Mouse (Mus musculus) heart, adult 8-10 months (tissue): Measurements from ENCODE around the gene Sytl2. TPM values are rescaled to one million over a fixed set of nuclear protein-coding genes. Genes with fewer than 3 reads are reported as not detected.

Experiments
- DNase-seq: peaks from one replicate; pipeline ENCODE4 v3.0.0; 2022; ENCODE audit warnings: low spot score
- total RNA-seq, 4 experiments: library from RNA; stranded (reverse); gene quantifications; 2 replicates each; pipeline ENCODE4 v1.2.4; 2022

Sytl2 gene
- 1 to 10 TPM; 1.6 to 2.8 (median 2.2) TPM for total RNA-seq

GRCm38 (mm10) chr7:90301942-90302646, at the start of gene Sytl2:
Gene Sytl2, plus strand, starts transcription at chr7:90302252.
- no peak for DNase-seq

- DNase-seq, result no peak
Observed at GRCm38 (mm10) chr7:90252946-90253345, 49.1 kb upstream of the Sytl2 start.

- peak; percentile 34 for DNase-seq
Observed at GRCm38 (mm10) chr7:90258701-90259100, 43.4 kb upstream of the Sytl2 start.

- no peak for DNase-seq
Observed at GRCm38 (mm10) chr7:90259899-90260298, 42.2 kb upstream of the Sytl2 start.

GRCm38 (mm10) chr7:90261902-90262599, 40.0 kb upstream of the Sytl2 start:
- DNase-seq, result no peak

- DNase-seq, result peak; percentile 81
Observed at GRCm38 (mm10) chr7:90265289-90265970, 36.6 kb upstream of the Sytl2 start, which contains the start of gene Ccdc83. Gene Ccdc83, minus strand, starts transcription at chr7:90265777.

- DNase-seq, result no peak
Observed at GRCm38 (mm10) chr7:90270141-90270540, 31.9 kb upstream of the Sytl2 start.

- DNase-seq, result no peak
Observed at GRCm38 (mm10) chr7:90274561-90275100, 27.4 kb upstream of the Sytl2 start.

- no peak for DNase-seq
Observed at GRCm38 (mm10) chr7:90277246-90277645, 24.8 kb upstream of the Sytl2 start.

GRCm38 (mm10) chr7:90277769-90278168, 24.3 kb upstream of the Sytl2 start:
- DNase-seq, result no peak

GRCm38 (mm10) chr7:90279136-90279535, 22.9 kb upstream of the Sytl2 start:
- no peak for DNase-seq

- DNase-seq, result no peak
Observed at GRCm38 (mm10) chr7:90280274-90280875, 21.7 kb upstream of the Sytl2 start.

- no peak for DNase-seq
Observed at GRCm38 (mm10) chr7:90280878-90281277, 21.2 kb upstream of the Sytl2 start.

GRCm38 (mm10) chr7:90281759-90282546, 20.1 kb upstream of the Sytl2 start:
- DNase-seq, result no peak

- no peak for DNase-seq
Observed at GRCm38 (mm10) chr7:90282786-90283185, 19.3 kb upstream of the Sytl2 start.

GRCm38 (mm10) chr7:90284793-90285192, 17.3 kb upstream of the Sytl2 start:
- no peak for DNase-seq

- DNase-seq, result no peak
Observed at GRCm38 (mm10) chr7:90291885-90292284, 10.2 kb upstream of the Sytl2 start.

- no peak for DNase-seq
Observed at GRCm38 (mm10) chr7:90302647-90303552, 848 bp downstream of the Sytl2 start.

- DNase-seq, result no peak
Observed at GRCm38 (mm10) chr7:90306079-90306478, 4.0 kb downstream of the Sytl2 start.

- no peak for DNase-seq
Observed at GRCm38 (mm10) chr7:90306968-90307367, 4.9 kb downstream of the Sytl2 start.
